Mouse (Mus musculus) spleen, adult 2 months (tissue): ENCODE data around the gene Calhm3.

Experiments used
- CTCF ChIP-seq: fragments of 200-500 bp; IDR thresholded peaks from 2 replicates; pipeline ENCODE4 v1.5.1; 2011; ENCODE audit warnings: mild to moderate bottlenecking, inconsistent platforms; ENCODE audit not compliant: insufficient read depth, insufficient read length, insufficient replicate concordance; ENCODE audit errors: extremely low read depth
- POLR2A ChIP-seq: fragments of 200-500 bp; IDR thresholded peaks from 2 replicates; pipeline ENCODE4 v1.6.1; 2011; ENCODE audit warnings: low read depth, low read length, inconsistent platforms

GRCm38 (mm10) chr19:47176916-47177505, 19.4 kb upstream of the Calhm3 start:
- TF ChIP-seq POLR2A (no peak), CTCF (no peak)
